Mouse (Mus musculus) lung, postnatal 14 days (tissue): ENCODE results near the gene Adk.

ENCODE experiments used
- DNase-seq: peaks from one replicate; pipeline ENCODE4 v3.0.0; 2021

Adk gene

GRCm38 (mm10) chr14:21490141-21490540 is 437.8 kb downstream of the Adk start:
- peak; percentile 55 for DNase-seq
